Mouse (Mus musculus): ENCODE results near the gene Nt5dc2.

GRCm38 (mm10) chr14:31137791-31138190 lies 6.9 kb downstream of the Nt5dc2 start:
- TF ChIP-seq CTCF (IDR thresholded peaks at IDR 0.05; ENCODE audit: low read depth, low read length) (no peak), POLR2A (IDR thresholded peaks at IDR 0.05; ENCODE audit: extremely low read depth, insufficient read depth, low read length) (no peak)
